Mouse (Mus musculus) T-helper 2 cell (primary cell): ENCODE measurements around the gene Sfta2.

Source experiments
- in situ Hi-C: fragments of 300-600 bp; cut with MboI, MseI; formaldehyde crosslinking; loops from one replicate; pipeline ENCODE4 v1.15.1; 2025; ENCODE audit warnings: high pct_unique_total_duplicates

Gene Sfta2

DNA sequence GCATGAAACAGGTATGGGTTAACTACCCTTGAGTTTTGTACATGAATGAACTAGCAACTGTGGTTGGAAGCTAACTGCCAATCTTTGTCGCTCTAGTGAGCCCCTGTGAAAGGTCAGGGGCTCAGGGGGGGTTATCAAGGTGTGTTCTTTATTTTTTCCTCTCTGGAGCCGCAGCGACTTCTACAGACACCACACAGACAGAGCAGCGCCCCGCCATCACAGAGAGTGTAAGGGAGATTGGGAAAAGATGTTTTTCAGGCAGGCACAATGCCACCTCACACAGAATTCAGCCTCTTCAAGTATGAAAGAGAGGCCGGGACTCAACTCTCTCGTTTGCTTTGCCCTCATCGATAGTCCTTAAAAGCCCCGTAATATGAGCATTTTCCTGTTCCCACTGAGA, 9.2 kb upstream of the Sfta2 start:
- in situ Hi-C loops = no loop called here

DNA sequence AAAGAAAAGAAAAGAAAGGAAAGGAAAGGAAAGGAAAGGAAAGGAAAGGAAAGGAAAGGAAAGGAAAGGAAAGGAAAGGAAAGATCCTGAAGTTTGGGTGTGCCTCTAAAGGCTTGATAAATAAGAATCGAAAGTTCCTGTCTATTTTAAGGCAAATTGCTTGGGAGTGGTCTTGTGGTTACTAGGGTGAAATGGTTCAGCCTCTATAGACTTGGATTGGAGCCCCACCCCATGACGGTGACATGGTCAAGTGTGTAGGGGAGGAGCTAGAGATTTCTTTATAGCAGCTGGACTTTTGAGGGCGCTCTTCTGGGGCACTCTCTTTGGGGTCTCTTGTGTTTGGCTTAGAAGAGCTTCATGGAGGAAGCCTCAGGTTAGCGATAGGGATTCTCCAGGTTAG, 7.6 kb upstream of the Sfta2 start:
- in situ Hi-C loops = no loop called here

GRCm38 (mm10) chr17:35594456-35594855, 6.9 kb upstream of the Sfta2 start:
- in situ Hi-C loops = no loop called here

DNA sequence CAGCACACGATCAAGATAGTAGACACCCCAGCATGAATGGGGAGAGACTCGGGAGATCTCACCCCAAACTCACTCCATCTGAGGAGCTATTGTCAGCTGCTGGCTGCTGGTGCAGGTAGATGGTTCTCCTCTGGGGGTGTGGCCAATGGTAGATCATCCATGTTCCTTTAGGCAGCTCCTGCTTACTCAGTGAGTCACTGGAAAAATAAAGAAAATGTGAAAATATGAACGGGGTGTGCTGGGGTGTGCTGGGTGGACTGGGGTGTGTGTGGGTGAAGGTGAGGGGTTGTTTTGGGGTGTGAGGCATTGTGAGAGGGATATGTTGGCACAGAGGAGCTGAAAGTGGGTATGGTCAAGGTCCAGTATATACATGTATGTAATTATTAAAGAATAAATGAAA, 4.0 kb upstream of the Sfta2 start:
- in situ Hi-C loops = no loop called here

- in situ Hi-C loops = no loop called here
Measured at GRCm38 (mm10) chr17:35601736-35602354, 496 bp downstream of the Sfta2 start.

- in situ Hi-C loops = loop anchor here (5.0 kb wide), 1 partner anchor 65 kb away; the partner anchor contains the start of gene Cdsn
Measured at GRCm38 (mm10) chr17:35617127-35617526, 15.8 kb downstream of the Sfta2 start.

- in situ Hi-C loops = no loop called here
Measured at GRCm38 (mm10) chr17:35626537-35626936, 25.2 kb downstream of the Sfta2 start, which contains the start of gene Gm9573. Gene Gm9573, minus strand, starts transcription at chr17:35626637.

- in situ Hi-C loops = loop anchor here (5.0 kb wide), 1 partner anchor 47 kb away; no protein-coding TSS in a partner anchor
Measured at GRCm38 (mm10) chr17:35633992-35634391, 32.6 kb downstream of the Sfta2 start.

- in situ Hi-C loops = loop anchor here (5.0 kb wide), 1 partner anchor 102 kb away; no protein-coding TSS in a partner anchor
Measured at GRCm38 (mm10) chr17:35635202-35635601, 33.9 kb downstream of the Sfta2 start.

DNA sequence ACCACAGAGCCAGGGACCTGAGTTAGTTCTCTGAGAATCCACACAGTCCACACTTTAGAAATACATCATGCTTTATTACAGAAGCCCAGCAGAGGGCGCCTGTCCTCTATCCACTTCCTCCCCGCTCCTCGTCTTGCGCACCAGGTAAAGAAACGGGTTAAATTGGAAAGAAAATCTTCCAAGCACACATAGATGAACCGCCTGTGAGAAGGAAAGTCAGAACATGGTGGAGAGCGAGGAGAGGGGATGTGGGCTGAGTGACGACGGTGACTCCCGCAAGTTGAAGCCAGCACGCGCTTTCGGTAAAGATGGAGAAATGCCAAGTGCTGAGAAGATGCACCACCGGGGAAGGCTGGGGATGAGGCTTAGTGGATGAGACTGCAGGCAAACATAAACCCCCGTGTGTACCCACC, 34.4 kb downstream of the Sfta2 start:
- in situ Hi-C loops = loop anchor here (5.0 kb wide), 1 partner anchor 102 kb away; no protein-coding TSS in a partner anchor

DNA sequence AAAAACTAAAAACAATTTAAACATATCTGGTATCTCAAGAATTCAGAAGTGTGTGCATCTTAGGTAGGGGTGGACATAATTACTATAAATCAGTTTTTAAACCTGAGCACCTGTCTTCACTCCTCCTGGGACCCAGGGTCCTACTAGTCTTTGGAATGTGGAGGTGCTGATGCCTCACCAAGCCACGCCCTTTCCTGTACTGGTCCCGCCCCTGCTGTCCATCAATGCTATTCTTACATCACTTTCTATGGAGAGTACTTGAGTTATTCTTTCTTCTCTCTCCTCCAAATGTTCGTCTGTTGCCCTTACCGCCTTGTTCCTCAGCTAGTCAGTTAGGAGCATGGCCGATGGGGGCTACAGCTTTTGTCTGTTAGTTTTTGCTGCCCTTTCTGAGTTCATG, 35.0 kb downstream of the Sfta2 start:
- in situ Hi-C loops = loop anchor here (5.0 kb wide), 1 partner anchor 101 kb away; no protein-coding TSS in a partner anchor

- in situ Hi-C loops = loop anchor here (5.0 kb wide), 1 partner anchor 99 kb away; no protein-coding TSS in a partner anchor
Measured at GRCm38 (mm10) chr17:35638475-35639190, 37.3 kb downstream of the Sfta2 start.

DNA sequence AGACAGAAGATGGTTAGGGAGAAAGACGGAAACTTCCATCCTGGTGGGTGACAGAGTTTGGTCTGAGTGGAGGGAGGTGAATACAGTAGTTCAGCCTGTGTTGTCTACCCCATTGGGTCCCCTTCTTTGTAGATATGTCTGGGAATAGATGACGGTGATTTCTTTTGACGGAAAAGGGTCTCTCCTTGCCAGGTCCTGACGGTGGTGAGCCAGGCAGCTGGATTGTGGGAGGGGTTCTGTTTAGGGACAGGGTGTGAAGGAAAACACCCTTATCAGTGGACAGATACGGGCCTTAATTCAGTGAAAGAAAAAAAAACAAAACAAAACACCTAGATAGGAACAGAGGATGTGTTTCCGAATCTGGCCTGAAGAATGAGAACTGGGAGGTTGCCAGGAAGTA, 38.0 kb downstream of the Sfta2 start:
- in situ Hi-C loops = loop anchor here (5.0 kb wide), 1 partner anchor 98 kb away; no protein-coding TSS in a partner anchor

DNA sequence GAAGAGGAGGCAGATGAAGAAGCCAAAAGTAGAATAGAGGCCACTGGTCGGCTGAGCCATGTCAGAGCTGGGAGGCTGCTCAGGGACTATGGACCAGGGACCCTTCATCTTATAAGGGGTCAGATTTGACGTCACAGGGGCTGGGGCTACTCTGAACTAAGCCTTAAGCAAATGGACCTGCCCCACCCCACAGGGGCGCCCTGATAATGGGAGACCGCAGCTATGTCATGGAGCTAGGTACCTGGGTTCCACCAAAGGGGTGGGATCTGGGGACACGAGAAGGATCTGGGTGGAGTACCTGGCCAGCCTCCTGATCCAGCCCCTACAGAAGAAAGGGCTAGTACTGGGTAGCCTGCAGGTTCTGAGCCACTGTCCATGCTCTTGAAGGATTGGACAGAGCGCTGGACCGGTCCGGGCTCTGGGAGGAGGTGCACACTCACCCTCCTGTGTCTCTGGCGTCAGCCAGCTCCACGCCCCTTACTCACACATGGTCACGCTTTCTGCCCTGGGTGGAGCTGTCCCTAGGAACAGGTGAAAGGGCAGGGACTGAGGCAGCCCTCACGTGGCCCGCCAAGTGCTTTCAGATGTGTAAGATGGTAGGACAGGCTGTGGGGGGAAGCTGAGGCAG, 42.4 kb downstream of the Sfta2 start, which contains the start of gene Mucl3:
Mucl3 (minus strand) TSS at position 87 of the 628 bp plus-strand sequence.
- in situ Hi-C loops = no loop called here

GRCm38 (mm10) chr17:35649429-35649828, 48.1 kb downstream of the Sfta2 start:
- in situ Hi-C loops = no loop called here

DNA sequence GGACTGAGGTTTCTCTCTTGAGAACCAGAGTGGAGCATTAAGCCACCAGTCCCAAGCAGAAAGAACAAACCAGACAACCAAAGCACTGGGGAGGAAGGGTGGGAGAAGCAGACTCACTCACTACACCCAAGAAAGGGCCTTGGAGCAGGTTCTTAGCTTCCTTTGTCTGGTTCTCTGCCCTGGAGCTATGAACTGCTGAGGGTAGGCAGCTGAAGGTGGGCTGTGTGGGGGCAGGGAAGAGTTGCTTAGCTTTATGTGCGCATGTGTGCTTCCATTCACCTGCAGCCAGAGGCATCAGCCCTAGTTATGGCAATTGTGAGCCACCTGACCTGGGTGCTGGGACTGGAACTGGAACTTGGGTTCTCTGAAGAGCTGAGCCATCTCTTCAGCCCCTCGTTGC, 51.7 kb downstream of the Sfta2 start:
- in situ Hi-C loops = no loop called here

DNA sequence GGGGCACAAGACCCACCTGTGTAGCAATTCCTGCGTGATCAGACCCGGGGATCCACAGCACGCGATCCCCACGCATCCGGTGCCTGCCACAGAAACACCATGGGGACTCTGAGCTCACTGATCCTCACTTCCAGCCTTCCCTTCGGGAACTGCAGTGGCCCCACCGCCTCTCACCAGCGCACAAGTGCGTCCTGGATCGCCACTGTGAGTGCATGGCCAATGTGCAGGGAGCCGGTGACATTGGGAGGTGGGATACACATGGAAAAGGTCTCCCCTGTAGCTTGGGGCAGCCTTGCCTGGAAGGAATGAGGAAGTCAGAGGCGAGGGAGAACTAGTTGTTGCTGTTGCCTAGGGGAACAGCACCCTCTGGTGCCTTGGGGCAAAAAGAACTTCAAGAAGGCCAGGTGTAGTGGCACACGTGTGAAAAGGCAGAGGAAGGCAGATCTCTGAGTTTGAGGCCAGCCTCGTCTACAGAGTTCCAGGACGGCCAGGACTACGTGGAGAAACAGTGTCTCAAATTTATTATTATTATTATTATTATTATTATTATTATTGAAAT, 64.7 kb downstream of the Sfta2 start:
- in situ Hi-C loops = no loop called here

GRCm38 (mm10) chr17:35666851-35667256, 65.5 kb downstream of the Sfta2 start:
- in situ Hi-C loops = no loop called here

- in situ Hi-C loops = no loop called here
Measured at GRCm38 (mm10) chr17:35667334-35668065, 66.2 kb downstream of the Sfta2 start, which contains the start of gene Vars2. Gene Vars2, minus strand, starts transcription at chr17:35667592.

DNA sequence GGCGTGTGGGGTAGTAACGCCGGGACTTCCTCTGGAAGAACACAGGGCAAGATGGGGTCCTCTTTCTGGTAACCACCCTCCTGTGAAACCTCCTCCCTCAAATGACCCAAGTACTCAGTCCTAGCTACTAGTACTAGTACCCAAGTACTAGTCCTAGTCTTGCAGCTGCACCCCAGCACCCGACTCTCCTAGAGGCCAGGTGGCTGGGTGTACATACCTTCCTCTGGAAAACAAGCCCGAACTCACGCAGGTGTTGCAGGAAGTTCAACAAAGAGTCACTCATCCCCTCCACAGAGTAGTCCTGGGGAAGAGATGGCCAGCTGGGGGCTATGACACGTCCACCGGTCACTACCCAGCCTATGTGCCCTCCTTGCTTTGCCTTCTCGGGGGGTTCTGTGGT, 68.4 kb downstream of the Sfta2 start:
- in situ Hi-C loops = loop anchor here (5.0 kb wide), 1 partner anchor 38 kb away; no protein-coding TSS in a partner anchor

- in situ Hi-C loops = loop anchor here (5.0 kb wide), 1 partner anchor 35 kb away; no protein-coding TSS in a partner anchor
Measured at GRCm38 (mm10) chr17:35671846-35672245, 70.5 kb downstream of the Sfta2 start.
